Mouse (Mus musculus): ENCODE results near the gene Foxa3.

GRCm38 (mm10) chr7:19001066-19001806, 22.1 kb downstream of the Foxa3 start:
- TF ChIP-seq CTCF (IDR thresholded peaks at IDR 0.05) (no peak), EP300 (IDR thresholded peaks at IDR 0.05) (no peak)
